Mouse (Mus musculus) midbrain, embryonic 14.5 days (tissue): ENCODE data around the gene Papln. TPM values are rescaled to one million over a fixed set of nuclear protein-coding genes. Genes with fewer than 3 reads are reported as not detected.

ENCODE experiments used
- ATAC-seq: fragments of 200-750 bp; cut with Nextera tagmentation; 2 replicates; pipeline ENCODE4 v1.8.0; 2017; ENCODE audit warnings: moderate number of reproducible peaks, moderate library complexity; ENCODE audit not compliant: low FRiP score, low TSS enrichment
- DNase-seq: peaks from one replicate; pipeline ENCODE4 v3.0.0-alpha.2; 2015
- H3K27ac ChIP-seq: fragments of 300-500 bp; sonication (generic); replicated peaks from 2 replicates; pipeline ENCODE4 v1.5.1; 2014; ENCODE audit warnings: mild to moderate bottlenecking, low read depth, low read length, moderate library complexity
- H3K27me3 ChIP-seq: fragments of 300-500 bp; sonication (generic); 2 replicates; pipeline ENCODE4 v1.6.1; 2014; ENCODE audit warnings: low read length, control low read depth, mixed read lengths; ENCODE audit not compliant: control insufficient read depth, insufficient read depth
- H3K36me3 ChIP-seq: fragments of 300-500 bp; sonication (generic); 2 replicates; pipeline ENCODE4 v1.6.1; 2014; ENCODE audit warnings: low read length, control low read depth; ENCODE audit not compliant: control insufficient read depth, insufficient read depth
- H3K4me1 ChIP-seq: fragments of 300-500 bp; sonication (generic); 2 replicates; pipeline ENCODE4 v1.6.1; 2014; ENCODE audit warnings: mild to moderate bottlenecking, antibody characterized with exemption, low read length, control low read depth; ENCODE audit not compliant: control insufficient read depth, insufficient read depth
- H3K4me2 ChIP-seq: fragments of 300-500 bp; sonication (generic); 2 replicates; pipeline ENCODE4 v1.6.1; 2014; ENCODE audit warnings: mild to moderate bottlenecking, low read length, moderate library complexity
- H3K4me3 ChIP-seq: fragments of 300-500 bp; sonication (generic); replicated peaks from 2 replicates; pipeline ENCODE4 v1.5.1; 2014; ENCODE audit warnings: low read depth, low read length
- H3K9ac ChIP-seq: fragments of 300-500 bp; sonication (generic); replicated peaks from 2 replicates; pipeline ENCODE4 v1.6.1; 2014; ENCODE audit warnings: mild to moderate bottlenecking, low read length, moderate library complexity
- H3K9me3 ChIP-seq: fragments of 300-500 bp; sonication (generic); 2 replicates; pipeline ENCODE4 v1.6.1; 2016; ENCODE audit warnings: low read length, control low read depth, mixed read lengths; ENCODE audit not compliant: control insufficient read depth
- WGBS: fragments of 180-500 bp; shearing (Covaris S2); extraction: QIAGEN DNeasy Blood & Tissue Kit; methylation state at CpG from one replicate; pipeline ENCODE4 v1.1.7; 2014; 5-methylcytosine and 5-hydroxymethylcytosine counted together
- polyA plus RNA-seq: library from polyadenylated mRNA; unstranded; fragments of >200 nt; fragmentation: Nextera tagmentation; extraction: Ambion mirVana; gene quantifications from 2 replicates; pipeline ENCODE4 v1.2.1, GENCODE M21; 2014

Gene Papln
- polyA plus RNA-seq, 1 experiment from 2014 or later, result 0.11 TPM

DNA sequence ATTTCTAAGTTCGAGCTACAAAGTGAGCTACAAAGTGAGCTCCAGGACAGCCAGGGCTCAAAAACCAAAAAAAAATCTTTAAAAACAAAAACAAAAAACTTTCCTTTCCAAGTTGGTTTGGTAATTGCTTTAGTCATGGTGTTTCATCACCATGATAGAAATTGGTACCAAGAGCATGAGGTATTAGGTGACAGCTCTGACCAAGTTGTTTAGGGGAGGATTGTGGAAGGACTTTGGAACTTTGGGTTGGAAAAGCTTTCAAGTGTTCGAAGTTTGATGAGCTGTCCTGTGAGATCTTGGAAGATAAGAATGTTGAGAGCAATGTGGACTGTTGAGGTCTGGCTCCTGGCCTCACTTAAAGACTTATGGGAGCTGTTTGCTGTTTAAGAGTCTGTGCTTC, 3.2 kb upstream of the Papln start:
- 95% methylated on average over 2 of the region's 2 CpGs for WGBS
- H3K36me3 ChIP-seq, result no peaks in the 10 kb centered on the region
- no peak overlapping the region for H3K9ac ChIP-seq
- peaks cover 12% of the 10 kb centered on the region for H3K4me1 ChIP-seq
- no peak overlapping the region for H3K4me2 ChIP-seq
- H3K27ac ChIP-seq, result no peak overlapping the region
- no peaks in the 10 kb centered on the region for H3K27me3 ChIP-seq
- ATAC-seq (no peak), DNase-seq (no peak)
- no peak overlapping the region for H3K4me3 ChIP-seq
- H3K9me3 ChIP-seq, result no peaks in the 10 kb centered on the region

DNA sequence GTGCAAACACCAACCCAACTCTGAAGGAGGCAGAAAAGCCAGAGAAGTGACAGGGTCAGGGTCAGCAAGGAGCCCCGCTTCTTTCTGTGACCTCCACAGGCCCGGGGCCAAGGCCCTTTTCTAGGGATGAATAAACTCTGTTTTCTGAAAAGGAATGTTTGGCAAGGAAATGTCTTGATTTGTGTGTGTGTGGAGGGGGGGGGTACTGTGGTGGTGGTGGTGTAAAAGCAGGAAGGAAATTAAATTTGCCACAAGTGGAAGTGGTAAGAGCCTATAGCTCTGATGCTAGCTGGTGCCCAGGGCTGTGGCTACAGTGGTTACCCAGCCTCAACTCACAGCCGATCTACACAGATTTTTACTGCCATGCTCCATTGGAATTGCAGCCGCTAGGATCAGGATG, 728 bp upstream of the Papln start:
- H3K4me2 ChIP-seq, result no peak overlapping the region

DNA sequence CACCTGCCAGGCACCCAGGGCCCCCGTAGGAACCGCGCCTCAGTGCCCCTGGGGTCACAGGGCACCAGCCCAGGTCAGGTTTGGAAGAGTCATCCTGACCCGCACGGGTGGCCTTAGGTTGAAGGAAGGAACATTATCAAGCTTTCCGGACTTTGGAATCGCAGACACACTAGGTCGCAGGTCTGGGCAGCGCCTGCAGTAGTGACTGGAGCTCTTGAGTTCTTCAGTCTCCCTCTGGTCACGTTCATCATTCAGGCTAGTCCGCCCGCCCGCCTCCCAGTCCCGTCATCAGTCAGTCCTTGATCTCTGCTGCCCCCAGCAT, 571 bp downstream of the Papln start:
- WGBS, result 10% methylated on average over 14 of the region's 14 CpGs
- H3K4me1 ChIP-seq, result peaks cover 12% of the 10 kb centered on the region
- H3K9me3 ChIP-seq, result no peaks in the 10 kb centered on the region
- DNase-seq (peak; percentile 36), ATAC-seq (0 out of 2 replicates have a peak, but pooled peaks have one; percentile 46)
- H3K27me3 ChIP-seq, result no peaks in the 10 kb centered on the region
- H3K4me2 ChIP-seq, result peak overlapping the region; percentile 56
- H3K9ac ChIP-seq, result peak overlapping the region; percentile 34; the same call in 1 of the 2 replicates
- H3K4me3 ChIP-seq, result peak overlapping the region; percentile 19
- H3K36me3 ChIP-seq, result no peaks in the 10 kb centered on the region
- H3K27ac ChIP-seq, result no peak overlapping the region

More for the DNA sequence above, 728 bp upstream of the Papln start:
- Histone ChIP-seq H3K36me3 (no peaks in the 10 kb centered on the region), H3K27ac (no peak overlapping the region), H3K27me3 (no peaks in the 10 kb centered on the region), H3K9ac (no peak overlapping the region), H3K4me3 (no peak overlapping the region), H3K4me1 (peaks cover 12% of the 10 kb centered on the region), H3K9me3 (no peaks in the 10 kb centered on the region)
- 25% methylated on average over 4 of the region's 4 CpGs for WGBS
- peak; percentile 22 for DNase-seq
- ATAC-seq, result no peak

DNA sequence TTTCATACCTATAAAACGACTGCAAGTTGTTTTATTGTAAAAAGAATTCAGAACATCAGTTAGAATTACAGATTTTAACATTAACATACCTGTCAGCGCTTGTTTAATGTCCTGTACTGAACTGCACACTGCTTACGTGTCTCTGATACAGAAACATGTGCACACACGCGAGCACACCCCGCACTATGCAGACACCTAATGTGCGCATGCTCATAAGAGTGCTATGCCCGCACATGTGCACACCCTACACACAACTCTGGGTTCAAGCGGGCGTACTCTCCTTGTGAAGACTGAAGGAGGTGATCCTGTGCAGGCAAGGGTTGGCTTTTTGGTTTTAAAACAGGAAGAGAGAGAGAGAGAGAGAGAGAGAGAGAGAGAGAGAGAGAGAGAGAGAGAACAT, 1.1 kb downstream of the Papln start:
- peak overlapping the region; percentile 56; the same call in 1 of the 2 replicates for H3K4me2 ChIP-seq
- no peak for DNase-seq
- no peak for ATAC-seq
- no peaks in the 10 kb centered on the region for H3K36me3 ChIP-seq
- H3K27ac ChIP-seq, result no peak overlapping the region
- no peak overlapping the region for H3K9ac ChIP-seq
- H3K9me3 ChIP-seq, result no peaks in the 10 kb centered on the region
- peaks cover 12% of the 10 kb centered on the region for H3K4me1 ChIP-seq
- WGBS, result 78% methylated on average over 10 of the region's 10 CpGs
- H3K27me3 ChIP-seq, result no peaks in the 10 kb centered on the region
- H3K4me3 ChIP-seq, result no peak overlapping the region

GRCm38 (mm10) chr12:83765965-83766603, 2.6 kb downstream of the Papln start:
- ATAC-seq, result no peak
- Histone ChIP-seq H3K4me3 (no peak overlapping the region), H3K27ac (no peak overlapping the region), H3K36me3 (no peaks in the 10 kb centered on the region), H3K9ac (no peak overlapping the region), H3K9me3 (no peaks in the 10 kb centered on the region), H3K27me3 (no peaks in the 10 kb centered on the region), H3K4me2 (no peak overlapping the region), H3K4me1 (peaks cover 15% of the 10 kb centered on the region)
- WGBS, result 77% methylated on average over 13 of the region's 13 CpGs
- DNase-seq, result no peak

GRCm38 (mm10) chr12:83767833-83768232, 4.4 kb downstream of the Papln start:
- Histone ChIP-seq H3K4me2 (no peak overlapping the region), H3K4me3 (no peak overlapping the region), H3K27me3 (no peaks in the 10 kb centered on the region), H3K9ac (no peak overlapping the region), H3K4me1 (peaks cover 15% of the 10 kb centered on the region), H3K9me3 (no peaks in the 10 kb centered on the region), H3K27ac (no peak overlapping the region), H3K36me3 (no peaks in the 10 kb centered on the region)
- 72% methylated on average over 9 of the region's 9 CpGs for WGBS
- ATAC-seq (no peak), DNase-seq (no peak)

GRCm38 (mm10) chr12:83768235-83768899, 4.9 kb downstream of the Papln start:
- Histone ChIP-seq H3K4me2 (no peak overlapping the region), H3K27ac (no peak overlapping the region), H3K9me3 (no peaks in the 10 kb centered on the region), H3K36me3 (no peaks in the 10 kb centered on the region), H3K4me3 (no peak overlapping the region), H3K4me1 (peaks cover 10% of the 10 kb centered on the region), H3K9ac (no peak overlapping the region), H3K27me3 (no peaks in the 10 kb centered on the region)
- 89% methylated on average over 14 of the region's 14 CpGs for WGBS
- ATAC-seq, result no peak
- no peak for DNase-seq

DNA sequence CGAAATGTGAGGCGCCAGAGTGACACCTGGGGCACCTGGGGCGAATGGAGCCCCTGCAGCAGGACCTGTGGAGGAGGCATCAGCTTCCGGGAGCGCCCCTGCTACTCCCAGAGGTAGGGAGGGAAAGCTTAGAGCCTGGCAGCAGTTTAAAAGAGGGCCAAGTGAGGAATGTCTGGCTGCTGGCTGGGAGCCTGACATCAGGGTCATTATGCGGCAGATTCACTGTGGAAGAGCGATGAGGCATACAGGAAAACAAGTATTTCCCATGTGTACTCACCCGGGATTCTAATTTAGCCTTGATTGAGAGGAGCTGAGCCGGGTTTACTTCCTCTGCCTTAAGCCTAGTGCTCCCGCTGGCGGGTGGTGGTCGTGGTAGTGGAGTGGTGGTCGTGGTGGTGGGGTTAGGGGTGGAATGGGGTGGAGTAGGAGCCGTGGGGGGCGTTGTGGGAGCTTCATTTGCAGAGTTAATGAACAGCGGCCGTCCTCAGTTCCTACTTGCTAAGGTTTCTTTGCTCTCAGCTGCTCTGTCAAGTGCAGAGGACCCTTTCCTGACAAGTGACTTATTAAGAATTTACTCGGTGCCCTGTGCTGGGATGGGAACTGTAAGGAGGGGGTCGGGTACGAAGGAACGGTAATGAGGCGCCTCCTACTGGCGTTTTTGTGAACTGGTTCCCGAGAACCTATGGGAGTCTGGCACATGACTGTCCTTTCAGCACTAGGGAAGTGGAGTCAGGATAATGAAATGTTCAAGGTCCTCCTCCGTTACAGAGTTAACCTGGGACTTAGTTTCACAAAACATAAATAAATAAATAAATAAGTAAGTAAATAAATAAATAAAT, 7.2 kb downstream of the Papln start:
- Histone ChIP-seq H3K9ac (no peak overlapping the region), H3K4me1 (0 out of 2 replicates have a peak, but pooled peaks cover 4% of the 10 kb centered on the region), H3K27ac (0 out of 2 replicates have a peak overlapping the region, but pooled peaks have one; percentile 26), H3K36me3 (no peaks in the 10 kb centered on the region), H3K4me2 (peak overlapping the region; percentile 24), H3K27me3 (no peaks in the 10 kb centered on the region), H3K4me3 (no peak overlapping the region), H3K9me3 (no peaks in the 10 kb centered on the region)
- WGBS, result 7% methylated on average over 25 of the region's 25 CpGs
- DNase-seq, result peak; percentile 81
- no peak; the same call in 1 of the 2 replicates for ATAC-seq
